Mouse (Mus musculus): ENCODE measurements around the gene Uncx.

Gene Uncx

GRCm38 (mm10) chr5:139543214-139543613, at the start of gene Uncx:
Uncx (plus strand) TSS chr5:139543494.
- peak in 1 of 2 experiments; percentile 61 for DNase-seq

GRCm38 (mm10) chr5:139493690-139494089, 49.6 kb upstream of the Uncx start:
- no peak for DNase-seq

DNA sequence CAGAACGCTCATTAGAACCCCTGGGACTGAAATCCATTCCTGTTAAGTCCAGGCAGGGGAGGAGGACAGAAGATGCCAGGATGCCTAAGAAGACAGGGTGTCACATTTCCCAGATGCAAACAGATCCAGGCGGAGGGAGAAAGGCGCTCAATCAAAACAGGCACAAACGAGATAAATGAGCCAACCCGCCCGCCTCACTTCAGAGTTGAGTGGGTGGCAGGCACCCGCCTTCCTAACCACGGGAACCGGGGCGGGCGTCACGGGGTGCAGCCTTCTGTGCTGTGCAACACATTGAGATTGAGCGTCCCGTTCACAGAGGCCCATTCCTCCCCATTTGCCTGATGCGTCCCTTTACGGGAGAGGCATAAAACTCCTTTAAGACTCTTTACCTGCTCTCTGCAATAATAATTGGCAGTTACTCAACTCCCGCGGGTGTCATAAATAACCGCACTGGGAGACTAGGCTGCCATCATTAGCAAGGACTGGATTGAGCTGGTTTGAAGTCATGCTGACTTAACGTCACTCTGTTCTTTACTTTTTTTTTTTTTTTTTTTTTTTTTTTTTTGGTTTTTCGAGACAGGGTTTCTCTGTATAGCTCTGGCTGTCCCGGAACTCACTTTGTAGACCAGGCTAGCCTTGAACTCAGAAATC, 48.1 kb upstream of the Uncx start:
- no peak for DNase-seq

- no peak for DNase-seq
Measured at GRCm38 (mm10) chr5:139496939-139497338, 46.4 kb upstream of the Uncx start.

- DNase-seq: peak in 1 of 2 experiments; percentile 36
Measured at GRCm38 (mm10) chr5:139498791-139499190, 44.5 kb upstream of the Uncx start.

- no peak for DNase-seq
Measured at GRCm38 (mm10) chr5:139502281-139502680, 41.0 kb upstream of the Uncx start.

- DNase-seq: peak; percentile 88 to 94
Measured at GRCm38 (mm10) chr5:139505073-139505606, 38.2 kb upstream of the Uncx start.

- DNase-seq: no peak
Measured at GRCm38 (mm10) chr5:139506207-139506606, 37.1 kb upstream of the Uncx start.

DNA sequence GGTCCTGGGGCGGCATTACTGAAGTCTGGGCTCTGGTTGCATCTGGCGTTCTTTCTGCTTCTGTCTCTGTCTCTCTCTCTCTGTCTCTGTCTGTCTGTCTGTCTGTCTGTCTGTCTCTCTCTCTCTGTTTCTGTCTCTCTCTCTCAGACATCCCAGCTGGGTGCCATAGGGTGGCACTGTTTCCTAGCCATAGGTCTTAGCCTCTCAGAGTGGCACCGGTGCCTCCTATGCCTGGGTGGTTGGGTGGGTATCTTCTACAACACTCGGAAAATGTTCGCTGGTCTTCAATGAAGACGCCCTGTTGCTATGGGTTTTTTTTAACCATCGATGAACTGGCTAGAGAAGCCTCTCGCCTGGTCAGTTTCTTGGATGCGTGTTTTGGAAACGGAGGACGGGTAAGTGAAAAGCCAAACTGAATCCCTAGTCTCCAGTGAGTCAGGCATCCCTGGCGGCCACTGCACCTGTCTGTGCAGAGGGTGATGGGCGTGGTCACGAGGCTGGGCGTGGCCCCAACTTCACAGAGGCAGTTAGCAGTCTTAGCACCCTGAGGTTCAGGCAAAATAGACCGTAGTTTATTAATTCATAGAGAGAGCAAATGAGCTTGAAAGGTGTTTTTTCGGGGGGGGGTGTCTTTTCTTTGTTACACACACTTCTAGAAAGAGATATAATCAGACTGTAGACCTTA, 32.5 kb upstream of the Uncx start:
- peak in 1 of 2 experiments; percentile 46 for DNase-seq

- DNase-seq: peak; percentile 34 to 58
Measured at GRCm38 (mm10) chr5:139512201-139512600, 31.1 kb upstream of the Uncx start.

GRCm38 (mm10) chr5:139516281-139516680, 27.0 kb upstream of the Uncx start:
- DNase-seq: peak; percentile 62 to 74

- peak; percentile 35 to 42 for DNase-seq
Measured at GRCm38 (mm10) chr5:139520069-139520834, 23.0 kb upstream of the Uncx start.

DNA sequence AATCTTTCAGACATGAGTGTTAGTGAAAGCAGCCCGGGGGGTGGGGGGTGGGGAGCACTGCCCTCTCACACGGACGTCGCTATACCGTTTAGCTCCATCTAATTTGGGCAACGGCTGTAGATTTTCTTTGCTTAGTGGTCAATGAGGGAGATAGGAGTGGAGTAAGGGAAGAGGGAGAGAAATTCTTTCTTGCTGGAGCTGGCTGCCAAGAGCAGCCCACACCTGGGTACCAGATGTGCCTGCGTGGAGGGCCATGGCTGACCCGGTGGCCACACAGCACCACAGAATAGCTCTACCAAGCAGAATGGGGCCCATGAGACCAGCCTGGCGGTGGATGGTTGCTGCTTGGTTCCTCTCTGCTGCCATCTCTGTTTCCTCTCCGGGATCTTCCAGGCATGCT, 21.3 kb upstream of the Uncx start:
- DNase-seq: no peak

DNA sequence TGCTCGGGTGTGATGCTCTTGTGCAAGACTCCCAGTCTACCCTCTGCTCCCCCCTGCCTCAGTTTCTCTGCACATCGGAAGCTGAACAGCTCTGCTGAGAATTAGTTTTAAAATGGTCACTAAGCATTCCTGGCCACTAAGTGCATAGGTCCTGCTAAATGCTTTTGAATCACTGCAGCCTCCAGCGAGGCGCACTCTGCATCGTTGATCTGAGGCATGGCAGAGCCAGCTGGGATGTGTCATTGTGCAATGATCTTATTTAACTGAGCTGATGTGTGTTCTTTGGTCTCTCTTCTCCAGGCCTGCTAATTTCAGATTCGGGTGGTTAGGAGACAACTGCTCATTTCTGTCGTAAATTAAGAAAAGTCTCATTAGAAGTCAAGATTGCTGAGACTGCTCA, 14.4 kb upstream of the Uncx start:
- DNase-seq: no peak

DNA sequence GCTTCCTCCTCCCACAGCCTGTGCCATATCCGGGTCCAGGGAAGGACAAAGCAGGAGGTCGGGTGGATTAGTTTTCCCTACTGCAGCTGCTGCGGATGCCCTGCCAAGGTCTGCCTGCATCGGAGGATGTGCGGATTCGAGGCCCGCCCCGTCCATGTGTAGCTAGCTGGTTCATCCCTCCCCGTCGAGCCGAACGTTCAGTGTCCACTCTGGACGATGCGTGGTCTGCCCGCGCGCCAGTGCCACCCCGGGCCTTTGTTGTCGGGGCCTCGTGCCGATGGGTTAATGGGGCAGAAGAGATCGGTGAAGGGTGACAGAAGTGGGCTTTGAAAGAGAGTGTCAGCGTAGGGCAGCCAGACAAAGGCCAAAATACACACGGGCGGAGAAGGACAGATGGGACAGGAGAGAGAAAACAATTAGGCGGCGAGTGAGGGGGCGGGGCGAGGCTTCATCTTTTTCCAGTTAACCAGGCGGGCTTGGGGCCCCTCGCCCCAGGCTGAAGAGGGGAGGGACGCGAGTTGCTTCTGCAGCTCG, 7.8 kb upstream of the Uncx start:
- DNase-seq: peak; percentile 21 to 44

GRCm38 (mm10) chr5:139536211-139536910, 6.9 kb upstream of the Uncx start:
- peak; percentile 95 to 96 for DNase-seq

- DNase-seq: peak; percentile 28 to 38
Measured at GRCm38 (mm10) chr5:139536911-139537738, 6.2 kb upstream of the Uncx start.

DNA sequence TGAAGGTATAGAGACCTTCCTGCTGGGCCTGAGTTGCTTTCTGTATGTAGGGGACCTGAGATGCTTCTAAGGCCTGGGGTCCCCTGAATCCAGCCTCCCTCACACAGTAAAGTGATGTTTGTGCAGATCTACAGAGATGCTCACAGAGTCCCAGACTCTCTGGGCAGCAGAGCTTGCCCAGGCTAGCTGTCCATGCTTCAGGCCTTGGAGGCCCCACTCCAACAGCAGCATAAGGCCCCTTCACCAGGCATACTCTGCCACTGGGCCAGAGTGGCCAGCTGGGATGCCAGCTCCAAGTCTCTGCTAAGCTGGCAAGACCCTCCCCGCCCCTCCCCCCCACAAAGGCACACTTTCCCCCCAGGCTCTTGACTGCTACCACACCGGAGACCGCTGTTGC, 5.6 kb upstream of the Uncx start:
- peak; percentile 33 for DNase-seq

GRCm38 (mm10) chr5:139541151-139542042, 1.9 kb upstream of the Uncx start:
- peak; percentile 76 to 80 for DNase-seq

GRCm38 (mm10) chr5:139542043-139542365, 1.3 kb upstream of the Uncx start:
- DNase-seq: peak in 1 of 2 experiments; percentile 67

GRCm38 (mm10) chr5:139542556-139542955, 738 bp upstream of the Uncx start:
- DNase-seq: peak; percentile 52 to 56

Measured in cerebellum, postnatal 25 days (tissue).